Mouse (Mus musculus) mammary gland, adult 2 months (tissue): ENCODE data around the gene Itga2. TPM values are rescaled to one million over a fixed set of nuclear protein-coding genes. Genes with fewer than 3 reads are reported as not detected.

Experiments used
- polyA plus RNA-seq: library from polyadenylated mRNA; depleted of rRNA; stranded (reverse); fragments of >200 nt; gene quantifications from 2 replicates; pipeline ENCODE4 v1.2.3, GENCODE M21; 2012; ENCODE audit warnings: low replicate concordance; rRNA removed

Gene Itga2
- 0.53 and 1.2 TPM in 2 replicates for polyA plus RNA-seq

GRCm38 (mm10) chr13:114931775-114932294, at the start of gene Itga2:
Itga2 (minus strand) TSS chr13:114932100.

GRCm38 (mm10) chr13:114817751-114818360, 114.0 kb downstream of the Itga2 start, which contains the start of gene Mocs2:
Mocs2 (plus strand) TSS chr13:114818236.

Other genes with a start within 250 kb of the Itga2 start
- gene Mocs2, start 113.9 kb downstream of the Itga2 start, polyA plus RNA-seq, result 11.8 and 33.9 TPM in 2 replicates
- 14.8 and 19.9 TPM in 2 replicates for gene Pelo, start 158.1 kb upstream of the Itga2 start, polyA plus RNA-seq
- 2.9 and 10.9 TPM in 2 replicates for gene Gm49395, start 169.8 kb upstream of the Itga2 start, polyA plus RNA-seq
- 5.4 and 9.3 TPM in 2 replicates for gene Itga1, start 169.9 kb upstream of the Itga2 start, polyA plus RNA-seq